ENCODE assay signal across 8 mouse cellular contexts in the genomic region with DNA sequence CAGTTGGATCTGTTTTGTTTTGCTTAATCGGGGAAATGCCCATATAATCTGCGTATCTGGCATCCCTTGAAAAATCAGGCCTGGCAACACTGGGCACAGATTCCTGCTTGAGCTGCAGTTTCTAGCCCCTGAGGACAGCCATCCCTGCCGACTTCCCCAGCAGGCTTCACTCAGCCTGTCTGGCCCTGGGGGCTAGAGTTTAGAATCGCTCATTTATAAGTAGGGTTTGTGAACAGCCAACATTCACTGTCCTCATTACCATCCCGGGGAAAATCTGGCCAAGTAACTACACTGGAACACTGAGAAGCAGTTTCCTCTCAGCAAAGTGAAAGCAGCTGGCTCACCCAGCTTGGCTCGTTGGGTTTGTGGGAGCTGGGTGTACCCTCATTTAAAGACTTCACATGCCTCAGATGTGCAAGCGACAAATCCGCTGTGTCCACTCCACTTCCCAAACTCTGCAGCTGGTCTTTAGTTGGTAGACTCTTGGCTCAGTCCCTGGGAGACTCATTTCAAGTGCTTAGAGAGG. TPM values are rescaled to one million over a fixed set of nuclear protein-coding genes. Genes with fewer than 3 reads are reported as not detected.
DNase-seq lines count a peak whose midpoint lies in the region; ATAC-seq and TF ChIP-seq lines count a peak whose summit lies in the region.

No protein-coding gene starts in this region.

- TF ChIP-seq CTCF in Patski (IDR thresholded peaks at IDR 0.05): no peak
- TF ChIP-seq CTCF in gastrocnemius, adult 2 months (IDR thresholded peaks at IDR 0.05): no peak

- peak overlapping the region; percentile 89 for H3K27ac ChIP-seq in gastrocnemius, adult 2 months
- H3K27ac ChIP-seq in intestine, embryonic 15.5 days: peak overlapping the region; percentile 51
- H3K27ac ChIP-seq in midbrain, embryonic 13.5 days: peak overlapping the region; percentile 65

- WGBS in intestine, embryonic 15.5 days: 50% methylated on average over 8 of the region's 8 CpGs
- 40% methylated on average over 8 of the region's 8 CpGs for WGBS in midbrain, embryonic 13.5 days

- CTCF ChIA-PET in Patski (lab: Charles Lee): interaction anchor here (0.6 to 2.2 kb wide), 4 partner anchors 11 to 27 kb away, joined by 3 to 8 read pairs (median 4); no protein-coding TSS in a partner anchor

- intact Hi-C loops in gastrocnemius, adult 2 months (cut with DNase I): loop anchor here (2.0 kb wide), 1 partner anchor 51 kb away; no protein-coding TSS in a partner anchor

- peak overlapping the region; percentile 63 for H3K4me3 ChIP-seq in gastrocnemius, adult 2 months
- no peak overlapping the region for H3K4me3 ChIP-seq in intestine, embryonic 15.5 days (replicated peaks)
- no peak overlapping the region for H3K4me3 ChIP-seq in midbrain, embryonic 13.5 days (replicated peaks)

- H3K27me3 ChIP-seq in Patski: no peaks in the 10 kb centered on the region
- no peaks in the 10 kb centered on the region for H3K27me3 ChIP-seq in intestine, embryonic 15.5 days (replicated peaks)
- no peaks in the 10 kb centered on the region for H3K27me3 ChIP-seq in midbrain, embryonic 13.5 days

- H3K9ac ChIP-seq in intestine, embryonic 15.5 days: no peak overlapping the region
- no peak overlapping the region for H3K9ac ChIP-seq in midbrain, embryonic 13.5 days (replicated peaks)

- POLR2A ChIA-PET in Patski (lab: Charles Lee): no interaction called here

- no peaks in the 10 kb centered on the region for H3K36me3 ChIP-seq in intestine, embryonic 15.5 days
- H3K36me3 ChIP-seq in midbrain, embryonic 13.5 days: no peaks in the 10 kb centered on the region

- H3K9me3 ChIP-seq in intestine, embryonic 15.5 days: no peaks in the 10 kb centered on the region
- H3K9me3 ChIP-seq in midbrain, embryonic 13.5 days: no peaks in the 10 kb centered on the region

- peak; percentile 35 for DNase-seq in Patski (ENCODE audit: low read depth, low spot score)
- peak; percentile 78 for DNase-seq in cerebellum, adult 9-10 months
- peak; percentile 73 for DNase-seq in gastrocnemius, adult 2 months
- DNase-seq in left cerebral cortex, adult 9 months (ENCODE audit: low spot score in 2 of 2): peak; percentile 55 to 70
- DNase-seq in thymus, postnatal 0 days (ENCODE audit: low spot score): no peak

- 0 out of 2 replicates have a peak, but pooled peaks cover 9% of the 10 kb centered on the region for H3K4me1 ChIP-seq in intestine, embryonic 15.5 days (replicated peaks)
- H3K4me1 ChIP-seq in midbrain, embryonic 13.5 days (replicated peaks): peaks cover 14% of the 10 kb centered on the region

- 0 out of 2 replicates have a peak overlapping the region, but pooled peaks have one; percentile 17 for H3K4me2 ChIP-seq in intestine, embryonic 15.5 days (replicated peaks)
- peak overlapping the region; percentile 17; the same call in 1 of the 2 replicates for H3K4me2 ChIP-seq in midbrain, embryonic 13.5 days (replicated peaks)

- ATAC-seq in Patski: peak; percentile 52
- peak; percentile 17; the same call in 1 of the 2 replicates for ATAC-seq in intestine, embryonic 15.5 days
- ATAC-seq in midbrain, embryonic 13.5 days: peak; percentile 57
- ATAC-seq in granulocyte monocyte progenitor cell, adult 5-6 weeks (replicated peaks; ENCODE audit: poor library complexity, severe bottlenecking): no peak

- in situ Hi-C loops in Patski (cut with MboI; ENCODE audit: low pct_unique_long_range_greater_than_20kb): no loop called here

RNA-seq across cellular contexts. Expression of gene Ssr3, which starts 49.2 kb away (rescaled TPM):
- polyA plus RNA-seq in Patski (2021): 475 TPM
- total RNA-seq in gastrocnemius, adult 2 months (2021): 100 to 1,000 TPM; 135 to 154 TPM
- 281 and 299 TPM in 2 replicates for polyA plus RNA-seq in intestine, embryonic 15.5 days (2015; fragmentation: Nextera tagmentation; extraction: Ambion mirVana)
- polyA plus RNA-seq in midbrain, embryonic 13.5 days (2015; fragmentation: Nextera tagmentation; extraction: Ambion mirVana): 171 and 177 TPM in 2 replicates
- total RNA-seq in granulocyte monocyte progenitor cell, adult 5-6 weeks (2014; fragmentation: Nextera tagmentation): 316 and 354 TPM in 2 replicates
- 429 and 473 TPM in 2 replicates for total RNA-seq in granulocyte monocyte progenitor cell, adult 5-6 weeks (2017)
- 116 and 128 TPM in 2 replicates for polyA plus RNA-seq in thymus, postnatal 0 days (2015; fragmentation: Nextera tagmentation; extraction: Ambion mirVana)
